Mouse (Mus musculus) forebrain, embryonic 16.5 days (tissue): ENCODE measurements around the gene Mark2. TPM values are rescaled to one million over a fixed set of nuclear protein-coding genes. Genes with fewer than 3 reads are reported as not detected.

Source experiments
- polyA plus RNA-seq: library from polyadenylated mRNA; unstranded; fragments of >200 nt; fragmentation: Nextera tagmentation; extraction: Ambion mirVana; gene quantifications from 2 replicates; pipeline ENCODE4 v1.2.1, GENCODE M21; 2015

Gene Mark2
- polyA plus RNA-seq, 1 experiment from 2014 or later, result 43.8 TPM

Other genes with a start within 250 kb of the Mark2 start
- gene Flrt1, start 236.1 kb downstream of the Mark2 start, polyA plus RNA-seq, result 13.8 and 16.1 TPM in 2 replicates
- 223 and 235 TPM in 2 replicates for gene Otub1, start 135.5 kb downstream of the Mark2 start, polyA plus RNA-seq
- gene Cox8a, start 124.2 kb downstream of the Mark2 start, polyA plus RNA-seq, result 602 and 609 TPM in 2 replicates
- 67.3 and 74.7 TPM in 2 replicates for gene Naa40, start 100.7 kb downstream of the Mark2 start, polyA plus RNA-seq
- 45.8 and 49.2 TPM in 2 replicates for gene Rcor2, start 74.5 kb downstream of the Mark2 start, polyA plus RNA-seq
- gene Spindoc, start 41.1 kb upstream of the Mark2 start, polyA plus RNA-seq, result 35.8 and 39.4 TPM in 2 replicates
- 22.8 and 25.8 TPM in 2 replicates for gene 2700081O15Rik, start 75.8 kb upstream of the Mark2 start, polyA plus RNA-seq
- 550 and 563 TPM in 2 replicates for gene Rtn3, start 141.4 kb upstream of the Mark2 start, polyA plus RNA-seq
- 6.7 and 7.7 TPM in 2 replicates for gene Atl3, start 152.2 kb upstream of the Mark2 start, polyA plus RNA-seq
- gene Pla2g16, start 215.6 kb upstream of the Mark2 start, polyA plus RNA-seq, result 3.3 and 4.5 TPM in 2 replicates